Mouse (Mus musculus) liver, postnatal 0 days (tissue): ENCODE measurements around the gene Zfp54. TPM values are rescaled to one million over a fixed set of nuclear protein-coding genes. Genes with fewer than 3 reads are reported as not detected.

Experiments used
- ATAC-seq: fragments of 200-750 bp; cut with Nextera tagmentation; 2 replicates; pipeline ENCODE4 v1.8.0; 2017; ENCODE audit warnings: mild to moderate bottlenecking, moderate library complexity
- DNase-seq: peaks from one replicate; pipeline ENCODE4 v3.0.0-alpha.2; 2016
- H3K27ac ChIP-seq: fragments of 300-500 bp; sonication (generic); 2 replicates; pipeline ENCODE4 v1.5.1; 2014; ENCODE audit warnings: antibody characterized with exemption, moderate library complexity, mild to moderate bottlenecking, low read depth
- H3K27me3 ChIP-seq: fragments of 300-500 bp; sonication (generic); 2 replicates; pipeline ENCODE4 v1.6.1; 2014; ENCODE audit warnings: low read length, control low read depth, mixed read lengths; ENCODE audit not compliant: insufficient read depth
- H3K36me3 ChIP-seq: fragments of 300-500 bp; sonication (generic); replicated peaks from 2 replicates; pipeline ENCODE4 v1.6.1; 2014; ENCODE audit warnings: mild to moderate bottlenecking, control low read depth, low read length, moderate library complexity, mixed read lengths; ENCODE audit not compliant: insufficient read depth
- H3K4me1 ChIP-seq: fragments of 300-500 bp; sonication (generic); 2 replicates; pipeline ENCODE4 v1.6.1; 2014; ENCODE audit warnings: antibody characterized with exemption, mild to moderate bottlenecking, control low read depth; ENCODE audit not compliant: insufficient read depth
- H3K4me2 ChIP-seq: fragments of 300-500 bp; sonication (generic); 2 replicates; pipeline ENCODE4 v1.6.1; 2014; ENCODE audit warnings: low read depth, mild to moderate bottlenecking, low read length, moderate library complexity, mixed read lengths
- H3K4me3 ChIP-seq: fragments of 300-500 bp; sonication (generic); 2 replicates; pipeline ENCODE4 v1.5.1; 2014; ENCODE audit warnings: low read depth, low read length
- H3K9ac ChIP-seq: fragments of 300-500 bp; sonication (generic); replicated peaks from 2 replicates; pipeline ENCODE4 v1.6.1; 2014; ENCODE audit warnings: mild to moderate bottlenecking, moderate library complexity
- H3K9me3 ChIP-seq: fragments of 300-500 bp; sonication (generic); 2 replicates; pipeline ENCODE4 v1.6.1; 2016; ENCODE audit warnings: mild to moderate bottlenecking, control low read depth, low read length, mixed read lengths
- CTCF ChIP-seq: sonication (generic); IDR thresholded peaks from 2 replicates; pipeline ENCODE4 v1.5.1; 2016; ENCODE audit warnings: antibody characterized with exemption, low read depth
- EP300 ChIP-seq: IDR thresholded peaks from 2 replicates; pipeline ENCODE4 v1.6.1; 2016; ENCODE audit warnings: antibody characterized with exemption, low read depth, mild to moderate bottlenecking
- WGBS: fragments of 180-500 bp; shearing (Covaris S2); extraction: QIAGEN DNeasy Blood & Tissue Kit; methylation state at CpG from one replicate; pipeline ENCODE4 v1.1.7; 2014; ENCODE audit not compliant: insufficient replicate concordance; 5-methylcytosine and 5-hydroxymethylcytosine counted together
- polyA plus RNA-seq: library from polyadenylated mRNA; unstranded; fragments of >200 nt; fragmentation: Nextera tagmentation; extraction: Ambion mirVana; gene quantifications from 2 replicates; pipeline ENCODE4 v1.2.1, GENCODE M21; 2015

Zfp54 gene
- polyA plus RNA-seq, 1 experiment from 2014 or later = 1.9 TPM

GRCm38 (mm10) chr17:21449669-21450068 lies 26.6 kb downstream of the Zfp54 start:
- TF ChIP-seq CTCF = peak; percentile 85
- TF ChIP-seq EP300 = no peak
- H3K9me3 ChIP-seq = no peaks in the 10 kb centered on the region
- peak overlapping the region; percentile 68 for H3K9ac ChIP-seq
- H3K4me2 ChIP-seq = peak overlapping the region; percentile 82
- ATAC-seq = peak; percentile 78
- 0 out of 2 replicates have a peak, but pooled peaks cover 3% of the 10 kb centered on the region for H3K36me3 ChIP-seq
- whole genome bisulfite sequencing = 1% methylated on average over 3 of the region's 3 CpGs
- peak overlapping the region; percentile 65 for H3K4me3 ChIP-seq
- peaks cover 4% of the 10 kb centered on the region; the same call in 1 of the 2 replicates for H3K4me1 ChIP-seq
- H3K27ac ChIP-seq = peak overlapping the region; percentile 85
- DNase-seq = peak; percentile 68
- no peaks in the 10 kb centered on the region for H3K27me3 ChIP-seq

GRCm38 (mm10) chr17:21450138-21450704 lies 27.2 kb downstream of the Zfp54 start, which contains the start of gene Zfp51:
Gene Zfp51, plus strand, starts transcription at chr17:21450374.
- H3K36me3 ChIP-seq = 0 out of 2 replicates have a peak, but pooled peaks cover 4% of the 10 kb centered on the region
- no peaks in the 10 kb centered on the region for H3K27me3 ChIP-seq
- under 1% methylated on average over 26 of the region's 26 CpGs for WGBS
- H3K9me3 ChIP-seq = no peaks in the 10 kb centered on the region
- TF ChIP-seq EP300 (no peak), CTCF (no peak)
- peak within 1 kb of the TSS; percentile 68 for H3K9ac ChIP-seq
- DNase-seq (peak; percentile 93), ATAC-seq (peak; percentile 100)
- peak within 1 kb of the TSS; percentile 82 for H3K4me2 ChIP-seq
- peak within 1 kb of the TSS; percentile 65 for H3K4me3 ChIP-seq
- H3K4me1 ChIP-seq = peaks cover 4% of the 10 kb centered on the region; the same call in 1 of the 2 replicates
- peak within 1 kb of the TSS; percentile 85 for H3K27ac ChIP-seq

DNA sequence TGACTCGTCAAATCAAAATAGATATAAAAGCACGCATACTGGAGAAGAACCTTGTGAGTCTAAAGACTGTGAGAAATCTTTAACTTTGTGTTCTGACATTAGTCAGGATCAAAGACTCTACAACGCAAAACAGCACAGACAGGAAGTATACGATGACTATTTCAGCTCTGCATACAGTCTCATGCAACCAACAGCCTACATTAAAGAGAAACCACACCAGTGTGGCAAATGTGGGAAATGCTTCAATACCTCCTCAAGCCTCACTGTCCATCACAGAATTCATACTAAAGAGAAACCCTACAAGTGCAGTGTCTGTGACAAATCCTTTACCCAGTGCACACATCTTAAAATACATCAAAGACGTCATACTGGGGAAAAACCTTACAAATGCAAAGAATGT lies 40.5 kb downstream of the Zfp54 start:
- Histone ChIP-seq H3K4me1 (no peaks in the 10 kb centered on the region), H3K4me2 (no peak overlapping the region), H3K4me3 (no peak overlapping the region), H3K9me3 (no peaks in the 10 kb centered on the region), H3K9ac (no peak overlapping the region), H3K27me3 (no peaks in the 10 kb centered on the region), H3K36me3 (peaks cover 17% of the 10 kb centered on the region), H3K27ac (no peak overlapping the region)
- no peak for TF ChIP-seq CTCF
- no peak for TF ChIP-seq EP300
- DNase-seq = no peak
- no peak for ATAC-seq
- 80% methylated on average over 5 of the region's 5 CpGs for WGBS

DNA sequence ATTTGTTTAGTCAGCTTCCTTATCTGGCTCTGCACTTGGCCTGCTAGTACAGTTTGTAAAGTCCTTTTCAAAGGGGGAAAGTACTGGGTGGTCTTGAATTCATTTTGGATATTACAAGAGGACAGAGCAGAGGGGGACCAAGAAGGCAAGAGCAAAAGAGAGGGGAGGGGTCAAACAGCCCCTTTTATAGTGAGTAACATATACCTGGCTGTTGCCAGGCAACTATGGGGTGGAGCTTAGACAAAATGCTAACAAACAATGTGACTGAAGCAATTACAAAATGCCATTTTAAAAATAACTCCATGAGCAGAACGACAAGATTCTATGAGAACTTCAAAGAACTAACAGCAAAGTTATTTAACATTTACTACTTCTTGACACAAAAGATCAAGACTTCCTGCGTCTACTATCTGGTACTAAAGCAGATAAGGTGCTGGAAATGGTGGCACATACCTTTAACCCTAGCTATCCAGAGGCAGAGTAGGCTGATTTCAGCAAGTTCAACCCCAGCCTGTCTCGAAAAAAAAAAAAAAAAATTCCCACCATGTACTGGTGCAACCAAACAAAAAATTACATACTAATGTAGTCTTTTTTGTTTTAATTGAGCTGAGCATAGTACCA lies 49.1 kb downstream of the Zfp54 start:
- Histone ChIP-seq H3K4me1 (peaks cover 8% of the 10 kb centered on the region; the same call in 1 of the 2 replicates), H3K36me3 (no peaks in the 10 kb centered on the region), H3K4me3 (no peak overlapping the region), H3K9ac (no peak overlapping the region), H3K4me2 (no peak overlapping the region), H3K27ac (no peak overlapping the region), H3K9me3 (no peaks in the 10 kb centered on the region), H3K27me3 (no peaks in the 10 kb centered on the region)
- no peak for TF ChIP-seq CTCF
- TF ChIP-seq EP300 = no peak
- DNase-seq (no peak), ATAC-seq (no peak)
- 48% methylated on average over 3 of the region's 3 CpGs for WGBS

DNA sequence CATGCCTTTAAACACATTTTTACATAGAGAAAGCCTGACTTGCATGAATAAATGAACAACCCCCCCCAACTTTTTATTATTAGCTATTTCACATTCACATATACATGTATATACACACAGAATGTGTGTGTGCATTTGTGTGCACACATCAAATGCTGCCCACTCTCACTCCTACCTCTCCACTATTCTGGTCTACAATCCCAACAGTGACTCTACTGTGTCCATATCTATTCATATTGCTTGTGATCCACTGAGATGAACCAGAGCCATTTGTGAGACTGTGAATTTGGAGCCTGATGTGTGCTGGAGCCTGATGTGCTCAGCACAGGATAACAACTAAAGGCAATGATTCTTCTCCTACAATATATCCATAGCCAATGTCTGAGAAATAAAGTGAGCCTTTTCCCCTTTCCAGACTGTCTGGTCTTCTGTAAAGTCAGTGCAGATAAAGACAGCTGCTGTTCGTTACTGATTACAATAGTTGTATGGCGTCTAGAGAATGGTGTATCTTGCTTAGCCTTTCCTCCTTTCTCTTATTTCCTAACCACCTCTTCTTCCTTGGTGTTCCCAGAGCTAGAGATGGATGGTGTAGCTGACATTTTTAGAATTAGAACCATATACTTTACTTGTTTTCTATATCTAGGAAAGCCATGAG lies 49.8 kb downstream of the Zfp54 start:
- Histone ChIP-seq H3K27me3 (no peaks in the 10 kb centered on the region), H3K36me3 (no peaks in the 10 kb centered on the region), H3K9me3 (no peaks in the 10 kb centered on the region), H3K27ac (0 out of 2 replicates have a peak overlapping the region, but pooled peaks have one; percentile 2), H3K4me3 (no peak overlapping the region), H3K4me1 (peaks cover 8% of the 10 kb centered on the region; the same call in 1 of the 2 replicates), H3K9ac (no peak overlapping the region), H3K4me2 (0 out of 2 replicates have a peak overlapping the region, but pooled peaks have one; percentile 7)
- DNase-seq (no peak), ATAC-seq (peak; percentile 63)
- 54% methylated on average over 2 of the region's 2 CpGs for WGBS
- TF ChIP-seq CTCF (no peak), EP300 (no peak)
